Mouse (Mus musculus) neural tube, embryonic 10.5 days (tissue): ENCODE measurements around the gene Mis18bp1.
"Not testable (repeated sequence)": the region's sequence is repeated elsewhere in the genome, so short reads cannot be mapped to it uniquely, and the experiment has no call there.

Experiments
- DNase-seq: peaks from one replicate; pipeline ENCODE4 v3.0.0-alpha.2; 2017; ENCODE audit warnings: low spot score; ENCODE audit errors: extremely low spot score

Gene Mis18bp1

GRCm38 (mm10) chr12:65172021-65172951 lies at the start of gene Mis18bp1:
Gene Mis18bp1 (minus strand): TSS chr12:65172604.
- peak; percentile 95 for DNase-seq

GRCm38 (mm10) chr12:65216404-65216840 lies 44.0 kb upstream of the Mis18bp1 start:
- DNase-seq: no peak

- no peak for DNase-seq
Measured at GRCm38 (mm10) chr12:65206431-65206830, 34.0 kb upstream of the Mis18bp1 start.

GRCm38 (mm10) chr12:65201812-65202211 lies 29.4 kb upstream of the Mis18bp1 start:
- DNase-seq: no peak

- DNase-seq: no peak
Measured at GRCm38 (mm10) chr12:65194003-65194530, 21.7 kb upstream of the Mis18bp1 start.

GRCm38 (mm10) chr12:65189213-65189612 lies 16.8 kb upstream of the Mis18bp1 start:
- no peak for DNase-seq

- DNase-seq: no peak
Measured at GRCm38 (mm10) chr12:65187365-65187764, 15.0 kb upstream of the Mis18bp1 start.

- DNase-seq: no peak
Measured at GRCm38 (mm10) chr12:65173736-65174135, 1.3 kb upstream of the Mis18bp1 start.

GRCm38 (mm10) chr12:65172959-65173358 lies 555 bp upstream of the Mis18bp1 start:
- DNase-seq: peak; percentile 22

GRCm38 (mm10) chr12:65136121-65136520 lies 36.3 kb downstream of the Mis18bp1 start:
- not testable (repeated sequence) for DNase-seq

GRCm38 (mm10) chr12:65119451-65119850 lies 53.0 kb downstream of the Mis18bp1 start:
- no peak for DNase-seq

- DNase-seq: no peak
Measured at GRCm38 (mm10) chr12:65118968-65119367, 53.4 kb downstream of the Mis18bp1 start.

GRCm38 (mm10) chr12:65114978-65115377 lies 57.4 kb downstream of the Mis18bp1 start:
- DNase-seq: not testable (repeated sequence)

GRCm38 (mm10) chr12:65113925-65114324 lies 58.5 kb downstream of the Mis18bp1 start:
- DNase-seq: no peak

- no peak for DNase-seq
Measured at GRCm38 (mm10) chr12:65112811-65113210, 59.6 kb downstream of the Mis18bp1 start.

GRCm38 (mm10) chr12:65111503-65111902 lies 60.9 kb downstream of the Mis18bp1 start:
- no peak for DNase-seq

- DNase-seq: no peak
Measured at GRCm38 (mm10) chr12:65108746-65109145, 63.7 kb downstream of the Mis18bp1 start.
